Mouse (Mus musculus) hindbrain, embryonic 13.5 days (tissue): ENCODE data around the gene Rsph1. TPM values are rescaled to one million over a fixed set of nuclear protein-coding genes. Genes with fewer than 3 reads are reported as not detected.
A peak's percentile ranks its signal among the peaks of the same experiment; 100 is the strongest.

Source experiments
- ATAC-seq: fragments of 200-750 bp; cut with Nextera tagmentation; 2 replicates; pipeline ENCODE4 v1.8.0; 2017; ENCODE audit warnings: moderate TSS enrichment; ENCODE audit not compliant: low FRiP score
- H3K27ac ChIP-seq: fragments of 300-500 bp; sonication (generic); 2 replicates; pipeline ENCODE4 v1.5.1; 2015; ENCODE audit warnings: inconsistent platforms, mild to moderate bottlenecking, moderate library complexity
- H3K27me3 ChIP-seq: fragments of 300-500 bp; sonication (generic); 2 replicates; pipeline ENCODE4 v1.6.1; 2015; ENCODE audit warnings: mild to moderate bottlenecking, inconsistent platforms
- H3K36me3 ChIP-seq: fragments of 300-500 bp; sonication (generic); 2 replicates; pipeline ENCODE4 v1.6.1; 2015; ENCODE audit warnings: mild to moderate bottlenecking, inconsistent platforms
- H3K4me1 ChIP-seq: fragments of 300-500 bp; sonication (generic); replicated peaks from 2 replicates; pipeline ENCODE4 v1.6.1; 2015; ENCODE audit warnings: inconsistent platforms
- H3K4me2 ChIP-seq: fragments of 300-500 bp; sonication (generic); 2 replicates; pipeline ENCODE4 v1.6.1; 2015; ENCODE audit warnings: inconsistent platforms, mild to moderate bottlenecking, moderate library complexity
- H3K4me3 ChIP-seq: fragments of 300-500 bp; sonication (generic); 2 replicates; pipeline ENCODE4 v1.5.1; 2015; ENCODE audit warnings: mild to moderate bottlenecking, inconsistent platforms
- H3K9ac ChIP-seq: fragments of 300-500 bp; sonication (generic); 2 replicates; pipeline ENCODE4 v1.6.1; 2015; ENCODE audit warnings: mild to moderate bottlenecking, inconsistent platforms
- H3K9me3 ChIP-seq: fragments of 300-500 bp; sonication (generic); 2 replicates; pipeline ENCODE4 v1.6.1; 2016; ENCODE audit warnings: inconsistent platforms
- WGBS: fragments of 180-500 bp; shearing (Covaris S2); methylation state at CpG from one replicate; pipeline ENCODE4 v1.1.7; 2015; 5-methylcytosine and 5-hydroxymethylcytosine counted together
- polyA plus RNA-seq: library from polyadenylated mRNA; unstranded; fragments of >200 nt; fragmentation: Nextera tagmentation; extraction: Ambion mirVana; gene quantifications from 2 replicates; pipeline ENCODE4 v1.2.1, GENCODE M21; 2015

The Rsph1 gene
- polyA plus RNA-seq, 1 experiment from 2014 or later = 9.0 TPM

GRCm38 (mm10) chr17:31258310-31258865, 18.8 kb downstream of the Rsph1 start:
- ATAC-seq = no peak
- no peaks in the 10 kb centered on the region for H3K36me3 ChIP-seq
- H3K27me3 ChIP-seq = no peaks in the 10 kb centered on the region
- no peak overlapping the region for H3K27ac ChIP-seq
- H3K9me3 ChIP-seq = no peaks in the 10 kb centered on the region
- WGBS = 84% methylated on average over 9 of the region's 9 CpGs
- H3K4me3 ChIP-seq = no peak overlapping the region
- no peak overlapping the region for H3K9ac ChIP-seq
- no peaks in the 10 kb centered on the region for H3K4me1 ChIP-seq
- H3K4me2 ChIP-seq = no peak overlapping the region

- no peaks in the 10 kb centered on the region for H3K27me3 ChIP-seq
- no peak overlapping the region for H3K9ac ChIP-seq
- WGBS = 96% methylated on average over 12 of the region's 12 CpGs
- H3K4me1 ChIP-seq = no peaks in the 10 kb centered on the region
- ATAC-seq = no peak
- H3K4me3 ChIP-seq = no peak overlapping the region
- no peak overlapping the region for H3K27ac ChIP-seq
- H3K36me3 ChIP-seq = no peaks in the 10 kb centered on the region
- no peaks in the 10 kb centered on the region for H3K9me3 ChIP-seq
- no peak overlapping the region for H3K4me2 ChIP-seq
Measured at GRCm38 (mm10) chr17:31257898-31258297, 19.3 kb downstream of the Rsph1 start.

- no peaks in the 10 kb centered on the region for H3K9me3 ChIP-seq
- H3K36me3 ChIP-seq = no peaks in the 10 kb centered on the region
- H3K4me1 ChIP-seq = no peaks in the 10 kb centered on the region
- H3K27me3 ChIP-seq = no peaks in the 10 kb centered on the region
- no peak overlapping the region for H3K4me3 ChIP-seq
- 92% methylated on average over 1 of the region's 1 CpGs for WGBS
- ATAC-seq = no peak
- H3K4me2 ChIP-seq = no peak overlapping the region
- H3K9ac ChIP-seq = no peak overlapping the region
- H3K27ac ChIP-seq = no peak overlapping the region
Measured at GRCm38 (mm10) chr17:31257149-31257548, 20.0 kb downstream of the Rsph1 start.

- Histone ChIP-seq H3K27ac (no peak overlapping the region), H3K4me3 (no peak overlapping the region), H3K9ac (0 out of 2 replicates have a peak overlapping the region, but pooled peaks have one; percentile 2), H3K4me2 (peak overlapping the region; percentile 18; the same call in 1 of the 2 replicates), H3K36me3 (no peaks in the 10 kb centered on the region), H3K27me3 (no peaks in the 10 kb centered on the region), H3K9me3 (no peaks in the 10 kb centered on the region), H3K4me1 (no peaks in the 10 kb centered on the region)
- WGBS = 11% methylated on average over 9 of the region's 9 CpGs
- peak; percentile 61; the same call in 1 of the 2 replicates for ATAC-seq
Measured at GRCm38 (mm10) chr17:31254463-31254931, 22.7 kb downstream of the Rsph1 start.

GRCm38 (mm10) chr17:31253951-31254350, 23.2 kb downstream of the Rsph1 start:
- no peaks in the 10 kb centered on the region for H3K4me1 ChIP-seq
- H3K36me3 ChIP-seq = no peaks in the 10 kb centered on the region
- no peak overlapping the region for H3K9ac ChIP-seq
- H3K4me2 ChIP-seq = no peak overlapping the region
- ATAC-seq = no peak
- H3K4me3 ChIP-seq = no peak overlapping the region
- H3K27me3 ChIP-seq = no peaks in the 10 kb centered on the region
- no peaks in the 10 kb centered on the region for H3K9me3 ChIP-seq
- H3K27ac ChIP-seq = no peak overlapping the region
- WGBS = 61% methylated on average over 5 of the region's 5 CpGs

- H3K9ac ChIP-seq = no peak overlapping the region
- no peak overlapping the region for H3K4me3 ChIP-seq
- no peaks in the 10 kb centered on the region for H3K4me1 ChIP-seq
- no peak overlapping the region for H3K27ac ChIP-seq
- H3K36me3 ChIP-seq = no peaks in the 10 kb centered on the region
- ATAC-seq = no peak
- 39% methylated on average over 5 of the region's 5 CpGs for WGBS
- no peaks in the 10 kb centered on the region for H3K27me3 ChIP-seq
- H3K9me3 ChIP-seq = no peaks in the 10 kb centered on the region
- no peak overlapping the region for H3K4me2 ChIP-seq
Measured at GRCm38 (mm10) chr17:31247144-31247543, 30.0 kb downstream of the Rsph1 start.

- H3K27me3 ChIP-seq = no peaks in the 10 kb centered on the region
- H3K4me1 ChIP-seq = no peaks in the 10 kb centered on the region
- H3K27ac ChIP-seq = no peak overlapping the region
- no peak overlapping the region for H3K9ac ChIP-seq
- no peak overlapping the region for H3K4me3 ChIP-seq
- ATAC-seq = no peak
- no peaks in the 10 kb centered on the region for H3K9me3 ChIP-seq
- no peak overlapping the region for H3K4me2 ChIP-seq
- no peaks in the 10 kb centered on the region for H3K36me3 ChIP-seq
- 79% methylated on average over 5 of the region's 5 CpGs for WGBS
Measured at GRCm38 (mm10) chr17:31245321-31245720, 31.9 kb downstream of the Rsph1 start.

GRCm38 (mm10) chr17:31242764-31243163, 34.4 kb downstream of the Rsph1 start:
- Histone ChIP-seq H3K4me1 (no peaks in the 10 kb centered on the region), H3K27me3 (no peaks in the 10 kb centered on the region), H3K4me3 (no peak overlapping the region), H3K9me3 (no peaks in the 10 kb centered on the region), H3K4me2 (no peak overlapping the region), H3K27ac (no peak overlapping the region), H3K36me3 (no peaks in the 10 kb centered on the region), H3K9ac (no peak overlapping the region)
- ATAC-seq = no peak
- 0% methylated on average over 1 of the region's 1 CpGs for WGBS

- Histone ChIP-seq H3K27me3 (no peaks in the 10 kb centered on the region), H3K9me3 (no peaks in the 10 kb centered on the region), H3K4me3 (no peak overlapping the region), H3K36me3 (no peaks in the 10 kb centered on the region), H3K4me1 (no peaks in the 10 kb centered on the region), H3K4me2 (no peak overlapping the region), H3K27ac (no peak overlapping the region), H3K9ac (no peak overlapping the region)
- 87% methylated on average over 8 of the region's 8 CpGs for WGBS
- no peak for ATAC-seq
Measured at GRCm38 (mm10) chr17:31241156-31241555, 36.0 kb downstream of the Rsph1 start.

- 85% methylated on average over 7 of the region's 7 CpGs for WGBS
- Histone ChIP-seq H3K9ac (no peak overlapping the region), H3K4me3 (no peak overlapping the region), H3K27ac (no peak overlapping the region), H3K4me1 (no peaks in the 10 kb centered on the region), H3K27me3 (no peaks in the 10 kb centered on the region), H3K9me3 (no peaks in the 10 kb centered on the region), H3K36me3 (no peaks in the 10 kb centered on the region), H3K4me2 (no peak overlapping the region)
- no peak for ATAC-seq
Measured at GRCm38 (mm10) chr17:31238234-31239020, 38.8 kb downstream of the Rsph1 start.

- WGBS = 89% methylated on average over 1 of the region's 1 CpGs
- no peaks in the 10 kb centered on the region for H3K9me3 ChIP-seq
- H3K4me2 ChIP-seq = no peak overlapping the region
- ATAC-seq = no peak
- no peaks in the 10 kb centered on the region for H3K36me3 ChIP-seq
- no peak overlapping the region for H3K9ac ChIP-seq
- no peak overlapping the region for H3K4me3 ChIP-seq
- H3K27ac ChIP-seq = no peak overlapping the region
- H3K4me1 ChIP-seq = peaks cover 9% of the 10 kb centered on the region
- H3K27me3 ChIP-seq = no peaks in the 10 kb centered on the region
Measured at GRCm38 (mm10) chr17:31235915-31236314, 41.3 kb downstream of the Rsph1 start.

GRCm38 (mm10) chr17:31232251-31233010, 44.8 kb downstream of the Rsph1 start:
- Histone ChIP-seq H3K4me1 (peaks cover 9% of the 10 kb centered on the region), H3K9me3 (no peaks in the 10 kb centered on the region), H3K27me3 (no peaks in the 10 kb centered on the region), H3K4me2 (no peak overlapping the region), H3K4me3 (no peak overlapping the region), H3K27ac (0 out of 2 replicates have a peak overlapping the region, but pooled peaks have one; percentile 8), H3K36me3 (no peaks in the 10 kb centered on the region), H3K9ac (no peak overlapping the region)
- WGBS = 35% methylated on average over 8 of the region's 8 CpGs
- no peak for ATAC-seq
